Mouse (Mus musculus) forebrain, embryonic 16.5 days (tissue): ENCODE results near the gene Degs2. TPM values are rescaled to one million over a fixed set of nuclear protein-coding genes. Genes with fewer than 3 reads are reported as not detected.

Source experiments
- microRNA counts: library from miRNA; unstranded; fragments of <30 nt; microRNA quantifications from one replicate; lab custom pipeline; 2016
- microRNA-seq: library from miRNA; unstranded; fragments of <30 nt; microRNA quantifications from one replicate; pipeline ENCODE4, GENCODE M21; 2017
- polyA plus RNA-seq: library from polyadenylated mRNA; unstranded; fragments of >200 nt; fragmentation: Nextera tagmentation; extraction: Ambion mirVana; gene quantifications from 2 replicates; pipeline ENCODE4 v1.2.1, GENCODE M21; 2015

Degs2 gene
- polyA plus RNA-seq, 1 experiment from 2014 or later: 2.6 TPM

MicroRNAs within 50 kb of the gene (microRNA counts, 519-probe panel; counts per million panel counts)
- microRNA mmu-miR-342-3p (lab: Ali Mortazavi, UCI) (3,909 counts per million, percentile 93 among the panel's probes with 10 or more counts), microRNA mmu-miR-342-5p (lab: Ali Mortazavi, UCI) (1,951 counts per million, percentile 26 among the panel's probes with 10 or more counts)

Small RNAs within 50 kb of the gene (microRNA-seq; reads per million reads assigned to microRNA genes)
- gene Gm23872 (not detected), gene Mir342 (9,362 reads per million, percentile 95 among the genes with 10 or more reads in this experiment)

Other genes starting within 250 kb of the Degs2 start
- 196 and 218 TPM in 2 replicates for gene Evl, start 147.6 kb downstream of the Degs2 start, polyA plus RNA-seq
- gene Yy1, start 90.7 kb upstream of the Degs2 start, polyA plus RNA-seq: 14.0 and 15.3 TPM in 2 replicates
- 27.6 and 28.6 TPM in 2 replicates for gene Slc25a29, start 133.6 kb upstream of the Degs2 start, polyA plus RNA-seq
- gene Slc25a47, start 133.7 kb upstream of the Degs2 start, polyA plus RNA-seq: 13.5 and 19.1 TPM in 2 replicates
- 8.6 and 9.1 TPM in 2 replicates for gene Wdr25, start 191.3 kb upstream of the Degs2 start, polyA plus RNA-seq
- gene Wars, start 191.9 kb upstream of the Degs2 start, polyA plus RNA-seq: 113 and 114 TPM in 2 replicates